Mouse (Mus musculus): ENCODE data around the gene Trf. TPM values are rescaled to one million over a fixed set of nuclear protein-coding genes. Genes with fewer than 3 reads are reported as not detected.
"Not testable (repeated sequence)": the region's sequence is repeated elsewhere in the genome, so short reads cannot be mapped to it uniquely, and the experiment has no call there.

Trf gene
- polyA plus RNA-seq, 1 experiment from 2014 or later = 161 TPM

DNA sequence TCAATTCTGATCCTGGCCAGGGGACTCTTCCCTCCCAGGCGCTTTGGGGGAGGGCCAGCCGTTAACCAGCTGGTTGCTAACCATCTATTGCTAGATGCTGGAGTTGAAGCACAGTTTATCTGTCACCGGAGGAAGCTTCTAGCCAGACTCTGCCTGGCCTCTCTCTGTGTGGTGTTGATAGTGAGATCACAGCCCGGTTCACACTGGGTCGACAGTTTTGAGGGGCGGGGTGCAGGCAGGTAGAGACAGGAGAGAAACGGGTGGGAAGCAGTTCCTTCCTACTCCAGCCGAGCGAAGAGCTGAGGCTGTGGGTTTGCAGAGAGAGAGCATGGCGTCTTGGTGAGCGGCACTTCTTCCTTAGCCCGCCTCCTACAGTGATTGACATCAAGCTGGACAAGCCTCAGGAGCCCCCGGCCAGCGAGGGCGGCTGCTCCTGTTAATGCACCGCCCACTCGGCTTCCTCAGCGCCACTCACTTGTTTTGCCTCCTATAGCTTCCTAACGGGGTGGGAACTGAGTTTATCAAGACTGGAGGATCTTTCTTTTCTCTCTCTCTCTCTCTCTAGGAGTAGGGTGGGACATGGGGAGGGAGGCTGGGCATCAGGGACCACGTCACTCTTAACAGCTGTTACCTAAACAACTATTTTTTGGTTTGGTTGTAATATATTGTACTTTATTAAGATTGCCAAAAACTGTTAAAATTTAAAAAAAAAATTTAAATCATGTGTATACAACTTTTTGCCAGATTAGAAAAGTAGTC, 49.3 kb downstream of the Trf start:
- H3K36me3 ChIP-seq = no peaks in the 10 kb centered on the region
- H3K4me3 ChIP-seq (replicated peaks) = peak overlapping the region; percentile 48
- peak overlapping the region; percentile 71 for H3K4me2 ChIP-seq
- 2% methylated on average over 20 of the region's 20 CpGs for WGBS
- H3K9ac ChIP-seq = peak overlapping the region; percentile 43
- ATAC-seq (replicated peaks; ENCODE audit: low FRiP score) = peak; percentile 94
- H3K4me1 ChIP-seq = peaks cover 13% of the 10 kb centered on the region
- no peaks in the 10 kb centered on the region for H3K9me3 ChIP-seq (replicated peaks)
- no peaks in the 10 kb centered on the region for H3K27me3 ChIP-seq
- H3K27ac ChIP-seq = peak overlapping the region; percentile 78

DNA sequence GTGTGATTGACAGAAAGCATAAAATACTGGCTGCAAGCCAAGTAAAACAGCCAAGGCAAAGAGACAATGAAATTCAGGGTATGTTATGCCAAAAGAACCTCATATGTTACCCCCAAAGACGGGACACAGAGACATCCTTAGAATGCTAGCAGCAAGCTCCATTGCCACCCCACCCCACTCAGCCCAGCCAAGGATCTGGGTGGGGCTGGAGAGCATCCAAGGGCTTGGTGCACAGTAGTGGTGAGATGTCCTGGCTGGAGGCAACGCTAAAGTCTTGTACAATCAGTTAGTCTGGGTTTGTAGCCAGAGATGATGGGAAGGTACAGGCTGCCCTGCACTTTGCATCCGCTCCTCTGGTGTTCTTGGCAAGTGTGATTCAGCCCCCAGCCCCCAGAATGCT, 49.9 kb downstream of the Trf start:
- H3K9me3 ChIP-seq (replicated peaks) = no peaks in the 10 kb centered on the region
- peak overlapping the region; percentile 48 for H3K4me3 ChIP-seq (replicated peaks)
- H3K4me1 ChIP-seq = peaks cover 13% of the 10 kb centered on the region
- H3K27ac ChIP-seq = peak overlapping the region; percentile 78
- no peaks in the 10 kb centered on the region for H3K36me3 ChIP-seq
- H3K9ac ChIP-seq = peak overlapping the region; percentile 43
- peak overlapping the region; percentile 71 for H3K4me2 ChIP-seq
- ATAC-seq (replicated peaks; ENCODE audit: low FRiP score) = no peak; the same call in 1 of the 2 replicates
- H3K27me3 ChIP-seq = no peaks in the 10 kb centered on the region
- 53% methylated on average over 3 of the region's 3 CpGs for WGBS

DNA sequence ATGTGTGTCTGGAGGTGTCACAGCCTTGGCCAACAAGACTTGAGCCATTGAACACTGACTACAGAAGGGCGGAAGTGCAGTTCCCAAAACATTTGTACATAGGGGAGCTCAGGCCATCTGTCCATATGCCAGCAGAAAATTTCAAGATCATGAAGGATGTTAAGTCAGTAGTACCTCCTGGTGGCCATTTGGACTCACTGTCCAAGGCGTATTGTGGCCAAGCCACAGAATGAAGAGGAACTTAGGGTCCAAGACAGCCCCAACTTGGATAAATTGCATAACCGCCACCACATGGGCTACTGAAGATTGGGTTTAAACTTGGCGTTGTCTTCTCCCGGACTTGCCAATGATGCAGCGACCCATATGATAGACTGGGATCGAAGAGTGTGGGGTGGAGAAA, 54.6 kb downstream of the Trf start:
- H3K4me2 ChIP-seq = no peak overlapping the region
- H3K9me3 ChIP-seq (replicated peaks) = no peaks in the 10 kb centered on the region
- ATAC-seq (replicated peaks; ENCODE audit: low FRiP score) = no peak
- no peak overlapping the region for H3K27ac ChIP-seq
- WGBS = 98% methylated on average over 7 of the region's 7 CpGs
- H3K36me3 ChIP-seq = no peaks in the 10 kb centered on the region
- H3K4me1 ChIP-seq = peaks cover 14% of the 10 kb centered on the region
- H3K9ac ChIP-seq = no peak overlapping the region
- no peaks in the 10 kb centered on the region for H3K27me3 ChIP-seq
- no peak overlapping the region for H3K4me3 ChIP-seq (replicated peaks)

DNA sequence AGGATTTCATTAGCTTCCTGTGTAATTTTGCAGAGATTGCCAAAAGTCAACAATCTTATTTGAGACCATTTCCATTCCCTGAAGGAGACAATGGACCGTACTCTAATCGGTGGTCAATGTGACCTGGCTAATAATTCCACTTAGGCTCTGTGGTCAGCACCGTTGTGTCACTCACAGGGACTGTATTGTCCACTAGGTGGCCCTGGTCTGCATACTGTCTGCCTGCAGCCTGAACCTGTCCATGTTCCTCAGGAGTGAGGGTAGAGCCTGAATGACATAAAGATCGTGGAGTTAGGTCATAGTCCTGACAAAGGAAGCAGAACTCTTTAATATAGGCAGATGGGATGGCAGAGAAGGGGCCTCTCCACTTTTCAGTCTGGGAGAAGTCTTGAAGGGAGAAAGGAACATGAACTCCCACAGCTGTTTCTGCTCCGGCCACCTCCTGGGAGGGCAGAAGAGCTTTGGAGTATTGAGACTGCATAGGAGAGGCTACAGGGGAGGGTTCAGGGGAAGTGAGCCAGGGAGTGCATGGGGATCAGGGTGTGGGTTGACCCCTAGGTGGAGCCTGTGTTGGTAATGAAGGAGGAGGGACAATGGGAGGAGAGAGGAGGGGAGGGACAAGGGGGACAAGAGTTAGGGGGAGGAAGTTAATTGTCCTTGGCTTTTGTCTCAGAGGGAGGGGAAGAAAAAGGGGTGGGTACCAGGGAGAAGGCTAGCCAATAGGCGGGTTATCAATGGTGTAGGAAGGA, 55.3 kb downstream of the Trf start:
- Histone ChIP-seq H3K9ac (no peak overlapping the region), H3K4me3 (replicated peaks) (no peak overlapping the region), H3K36me3 (no peaks in the 10 kb centered on the region), H3K27me3 (no peaks in the 10 kb centered on the region), H3K27ac (no peak overlapping the region), H3K9me3 (replicated peaks) (no peaks in the 10 kb centered on the region), H3K4me1 (peaks cover 7% of the 10 kb centered on the region), H3K4me2 (no peak overlapping the region)
- ATAC-seq (replicated peaks; ENCODE audit: low FRiP score) = no peak; the same call in 1 of the 2 replicates
- WGBS = 46% methylated on average over 6 of the region's 6 CpGs

DNA sequence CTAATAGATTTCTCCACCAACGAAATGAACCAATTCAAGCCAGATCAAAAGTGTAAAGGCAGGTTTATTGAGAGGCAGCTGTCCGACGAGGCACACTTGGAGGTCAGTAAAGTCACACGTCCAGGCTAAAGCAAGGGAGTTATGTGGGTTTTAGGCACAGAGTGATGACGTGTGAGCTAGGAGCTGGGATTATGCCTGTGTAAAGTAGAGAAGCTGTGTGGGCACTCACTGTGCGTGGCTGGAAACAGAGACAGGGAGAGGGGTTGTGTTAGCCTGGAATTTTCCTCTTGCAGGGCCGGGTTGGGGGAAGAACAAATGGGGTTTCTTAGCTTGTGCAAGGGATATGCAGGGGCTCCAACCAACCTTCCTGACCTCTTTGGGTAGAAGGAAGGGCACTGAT, 61.5 kb downstream of the Trf start:
- peaks cover 3% of the 10 kb centered on the region; the same call in 1 of the 2 replicates for H3K4me1 ChIP-seq
- H3K9ac ChIP-seq = no peak overlapping the region
- 44% methylated on average over 7 of the region's 7 CpGs for WGBS
- no peak overlapping the region for H3K4me3 ChIP-seq (replicated peaks)
- ATAC-seq (replicated peaks; ENCODE audit: low FRiP score) = no peak
- no peak overlapping the region for H3K4me2 ChIP-seq
- H3K27me3 ChIP-seq = no peaks in the 10 kb centered on the region
- H3K36me3 ChIP-seq = no peaks in the 10 kb centered on the region
- no peak overlapping the region for H3K27ac ChIP-seq
- H3K9me3 ChIP-seq (replicated peaks) = no peaks in the 10 kb centered on the region

DNA sequence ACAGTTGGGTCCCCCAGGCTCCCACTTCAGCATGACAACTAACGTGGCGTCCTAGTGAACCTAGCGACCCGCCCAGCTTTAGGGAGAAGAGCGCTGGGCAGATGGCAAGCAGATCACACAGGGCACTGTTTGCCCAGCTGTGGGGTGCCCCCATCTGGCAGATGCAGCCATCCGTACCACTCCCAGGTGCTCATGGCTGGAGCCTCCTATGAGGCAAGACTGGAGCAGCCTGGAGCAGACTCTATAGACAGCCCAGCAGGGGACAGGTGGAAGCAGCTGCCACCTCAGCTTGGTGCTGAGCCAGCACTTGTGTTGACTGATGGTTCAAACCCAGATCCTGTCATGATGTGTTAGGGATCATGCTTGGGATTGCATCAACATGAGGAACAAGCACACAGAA, 62.2 kb downstream of the Trf start:
- 80% methylated on average over 6 of the region's 6 CpGs for WGBS
- 0 out of 2 replicates have a peak, but pooled peaks have one; percentile 43 for ATAC-seq (replicated peaks; ENCODE audit: low FRiP score)
- H3K4me2 ChIP-seq = no peak overlapping the region

DNA sequence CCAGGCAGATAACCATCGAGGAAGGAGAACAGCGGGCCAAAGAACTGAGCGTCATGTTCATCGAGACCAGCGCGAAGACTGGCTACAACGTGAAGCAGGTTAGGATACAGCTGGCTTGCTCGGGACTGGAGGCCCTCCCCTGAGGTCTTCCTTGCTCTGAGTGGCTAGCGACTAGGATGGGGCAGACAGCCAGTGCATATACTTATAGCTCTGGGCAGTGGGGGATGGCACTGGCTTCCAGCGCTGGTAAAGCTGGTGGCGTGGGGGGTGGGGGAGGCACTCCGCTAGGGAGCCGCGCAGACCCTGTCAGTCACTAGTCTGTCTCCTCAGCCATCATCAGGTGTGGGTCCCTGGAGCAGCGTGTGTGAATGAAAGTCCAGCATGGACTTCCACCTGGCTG, 66.4 kb downstream of the Trf start:
- no peaks in the 10 kb centered on the region for H3K9me3 ChIP-seq (replicated peaks)
- ATAC-seq (replicated peaks; ENCODE audit: low FRiP score) = no peak

More for the DNA sequence above, 62.2 kb downstream of the Trf start:
- Histone ChIP-seq H3K4me1 (peaks cover 3% of the 10 kb centered on the region; the same call in 1 of the 2 replicates), H3K27ac (no peak overlapping the region), H3K36me3 (no peaks in the 10 kb centered on the region), H3K9me3 (replicated peaks) (no peaks in the 10 kb centered on the region), H3K27me3 (no peaks in the 10 kb centered on the region), H3K9ac (no peak overlapping the region), H3K4me3 (replicated peaks) (no peak overlapping the region)

DNA sequence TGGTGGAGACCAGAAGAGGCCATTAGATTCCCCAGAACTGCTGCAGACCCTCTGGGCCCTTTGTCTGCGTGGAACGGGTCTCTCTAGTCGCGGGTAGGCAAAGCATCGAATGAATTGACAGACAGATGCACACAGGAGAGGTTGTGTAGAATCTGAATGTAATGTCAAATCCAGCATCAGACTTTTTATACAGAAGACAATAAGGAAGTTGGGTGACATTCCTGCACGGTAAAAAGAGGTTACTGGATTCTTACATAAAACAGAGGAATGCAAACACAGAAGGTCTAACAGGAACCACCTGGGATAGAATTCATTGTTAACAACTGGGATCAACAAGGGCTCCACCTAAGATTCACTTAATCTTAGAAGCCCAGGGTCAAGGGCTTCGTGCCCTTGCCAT, 75.1 kb downstream of the Trf start:
- not testable (repeated sequence) for H3K27me3 ChIP-seq; H3K9ac ChIP-seq; H3K27ac ChIP-seq; H3K36me3 ChIP-seq; H3K4me3 ChIP-seq (replicated peaks); H3K4me1 ChIP-seq; H3K9me3 ChIP-seq (replicated peaks); ATAC-seq (replicated peaks; ENCODE audit: low FRiP score); H3K4me2 ChIP-seq
- WGBS = 83% methylated on average over 7 of the region's 7 CpGs

More for the DNA sequence above, 66.4 kb downstream of the Trf start:
- no peak overlapping the region for H3K27ac ChIP-seq
- H3K9ac ChIP-seq = no peak overlapping the region
- no peak overlapping the region for H3K4me2 ChIP-seq
- H3K4me3 ChIP-seq (replicated peaks) = no peak overlapping the region
- H3K36me3 ChIP-seq = no peaks in the 10 kb centered on the region
- H3K27me3 ChIP-seq = no peaks in the 10 kb centered on the region
- WGBS = 75% methylated on average over 15 of the region's 15 CpGs
- no peaks in the 10 kb centered on the region for H3K4me1 ChIP-seq

DNA sequence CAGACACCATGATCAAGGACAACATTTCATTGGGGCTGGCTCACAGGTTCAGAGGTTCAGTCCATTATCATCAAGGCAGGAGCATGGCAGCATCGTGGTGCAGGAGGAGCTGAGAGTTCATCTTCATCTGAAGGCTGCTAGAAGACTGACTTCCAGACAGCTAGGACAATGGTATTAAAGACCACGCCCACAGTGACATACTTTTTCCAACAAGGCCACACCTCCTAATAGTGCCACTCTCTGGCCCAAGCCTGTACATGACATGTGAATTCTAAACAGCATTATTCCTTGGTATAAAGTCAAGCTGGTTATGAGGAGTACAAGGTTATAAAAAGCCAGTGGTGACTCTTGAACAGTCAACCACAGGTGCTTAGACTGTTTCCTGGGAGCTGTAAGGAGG, 75.7 kb downstream of the Trf start:
- 82% methylated on average over 2 of the region's 2 CpGs for WGBS
- Histone ChIP-seq H3K4me1 (no peaks in the 10 kb centered on the region), H3K4me3 (replicated peaks) (no peak overlapping the region), H3K9ac (no peak overlapping the region), H3K36me3 (no peaks in the 10 kb centered on the region), H3K4me2 (no peak overlapping the region), H3K9me3 (replicated peaks) (no peaks in the 10 kb centered on the region), H3K27ac (no peak overlapping the region), H3K27me3 (no peaks in the 10 kb centered on the region)
- ATAC-seq (replicated peaks; ENCODE audit: low FRiP score) = no peak

Other genes with a start within 250 kb of the Trf start
- gene Slco2a1, start 241.7 kb downstream of the Trf start, polyA plus RNA-seq (2015; fragmentation: Nextera tagmentation; extraction: Ambion mirVana) = 4.6 and 5.6 TPM in 2 replicates
- 5.2 and 5.3 TPM in 2 replicates for gene Rab6b, start 118.7 kb downstream of the Trf start, polyA plus RNA-seq (2015; fragmentation: Nextera tagmentation; extraction: Ambion mirVana)
- 58.7 and 62.9 TPM in 2 replicates for gene Srprb, start 28.3 kb downstream of the Trf start, polyA plus RNA-seq (2015; fragmentation: Nextera tagmentation; extraction: Ambion mirVana)
- gene Gm20425, start 137 bp downstream of the Trf start, polyA plus RNA-seq (2015; fragmentation: Nextera tagmentation; extraction: Ambion mirVana) = 1.1 and 3.9 TPM in 2 replicates
- 2.2 and 2.4 TPM in 2 replicates for gene 1300017J02Rik, start 74.6 kb upstream of the Trf start, polyA plus RNA-seq (2015; fragmentation: Nextera tagmentation; extraction: Ambion mirVana)
- 69.2 and 69.5 TPM in 2 replicates for gene Topbp1, start 74.8 kb upstream of the Trf start, polyA plus RNA-seq (2015; fragmentation: Nextera tagmentation; extraction: Ambion mirVana)
- 110 and 144 TPM in 2 replicates for gene Cdv3, start 135.4 kb upstream of the Trf start, polyA plus RNA-seq (2015; fragmentation: Nextera tagmentation; extraction: Ambion mirVana)
- gene Bfsp2, start 250.0 kb upstream of the Trf start, polyA plus RNA-seq (2015; fragmentation: Nextera tagmentation; extraction: Ambion mirVana) = 0.27 and 0.37 TPM in 2 replicates